Mouse (Mus musculus) liver, embryonic 16.5 days (tissue): ENCODE data around the gene Wnt2. TPM values are rescaled to one million over a fixed set of nuclear protein-coding genes. Genes with fewer than 3 reads are reported as not detected.

ENCODE experiments used
- ATAC-seq: fragments of 200-750 bp; cut with Nextera tagmentation; 2 replicates; pipeline ENCODE4 v1.8.0; 2017; ENCODE audit warnings: low read depth, mild to moderate bottlenecking, moderate number of reproducible peaks, moderate library complexity
- H3K27ac ChIP-seq: fragments of 300-500 bp; sonication (generic); 2 replicates; pipeline ENCODE4 v1.5.1; 2014; ENCODE audit warnings: mild to moderate bottlenecking, low read length
- H3K27me3 ChIP-seq: fragments of 300-500 bp; sonication (generic); 2 replicates; pipeline ENCODE4 v1.6.1; 2014; ENCODE audit warnings: low read depth, low read length, mixed read lengths; ENCODE audit not compliant: control insufficient read depth, insufficient read depth
- H3K36me3 ChIP-seq: fragments of 300-500 bp; sonication (generic); 2 replicates; pipeline ENCODE4 v1.6.1; 2014; ENCODE audit warnings: mild to moderate bottlenecking; ENCODE audit not compliant: control insufficient read depth, insufficient read depth
- H3K4me1 ChIP-seq: fragments of 300-500 bp; sonication (generic); 2 replicates; pipeline ENCODE4 v1.6.1; 2014; ENCODE audit warnings: low read depth, low read length, mixed read lengths; ENCODE audit not compliant: control insufficient read depth
- H3K4me2 ChIP-seq: fragments of 300-500 bp; sonication (generic); 2 replicates; pipeline ENCODE4 v1.6.1; 2014; ENCODE audit warnings: low read depth, low read length, mixed read lengths
- H3K4me3 ChIP-seq: fragments of 300-500 bp; sonication (generic); 2 replicates; pipeline ENCODE4 v1.5.1; 2014; ENCODE audit warnings: low read depth, mild to moderate bottlenecking, low read length
- H3K9ac ChIP-seq: fragments of 300-500 bp; sonication (generic); 2 replicates; pipeline ENCODE4 v1.6.1; 2014; ENCODE audit warnings: low read depth, low read length
- H3K9me3 ChIP-seq: fragments of 300-500 bp; sonication (generic); replicated peaks from 2 replicates; pipeline ENCODE4 v1.6.1; 2016; ENCODE audit warnings: low read length; ENCODE audit not compliant: control insufficient read depth
- WGBS: fragments of 180-500 bp; shearing (Covaris S2); extraction: QIAGEN DNeasy Blood & Tissue Kit; methylation state at CpG from one replicate; pipeline ENCODE4 v1.1.7; 2014; ENCODE audit not compliant: insufficient replicate concordance; 5-methylcytosine and 5-hydroxymethylcytosine counted together
- polyA plus RNA-seq: library from polyadenylated mRNA; unstranded; fragments of >200 nt; fragmentation: Nextera tagmentation; extraction: Ambion mirVana; gene quantifications from 2 replicates; pipeline ENCODE4 v1.2.1, GENCODE M21; 2015

Gene Wnt2
- polyA plus RNA-seq = 2.1 and 2.3 TPM in 2 replicates

GRCm38 (mm10) chr6:18029746-18030656, at the start of gene Wnt2:
Gene Wnt2, minus strand, starts transcription at chr6:18030585.
- peak within 1 kb of the TSS; percentile 33 for H3K4me3 ChIP-seq
- WGBS = under 1% methylated on average over 47 of the region's 47 CpGs
- H3K4me1 ChIP-seq = no peaks in the 10 kb centered on the region
- H3K9ac ChIP-seq = no peak within 1 kb of the TSS
- H3K27ac ChIP-seq = no peak within 1 kb of the TSS
- no peaks in the 10 kb centered on the region for H3K9me3 ChIP-seq
- peak; percentile 52; the same call in 1 of the 2 replicates for ATAC-seq
- peaks cover 39% of the 10 kb centered on the region for H3K27me3 ChIP-seq
- no peaks in the 10 kb centered on the region for H3K36me3 ChIP-seq
- H3K4me2 ChIP-seq = peak within 1 kb of the TSS; percentile 34

GRCm38 (mm10) chr6:18078615-18079014, 48.2 kb upstream of the Wnt2 start:
- Histone ChIP-seq H3K4me1 (no peaks in the 10 kb centered on the region), H3K27ac (no peak overlapping the region), H3K9ac (no peak overlapping the region), H3K36me3 (no peaks in the 10 kb centered on the region), H3K4me2 (no peak overlapping the region), H3K4me3 (no peak overlapping the region), H3K27me3 (no peaks in the 10 kb centered on the region), H3K9me3 (no peaks in the 10 kb centered on the region)
- no peak for ATAC-seq
- 14% methylated on average over 1 of the region's 1 CpGs for WGBS

DNA sequence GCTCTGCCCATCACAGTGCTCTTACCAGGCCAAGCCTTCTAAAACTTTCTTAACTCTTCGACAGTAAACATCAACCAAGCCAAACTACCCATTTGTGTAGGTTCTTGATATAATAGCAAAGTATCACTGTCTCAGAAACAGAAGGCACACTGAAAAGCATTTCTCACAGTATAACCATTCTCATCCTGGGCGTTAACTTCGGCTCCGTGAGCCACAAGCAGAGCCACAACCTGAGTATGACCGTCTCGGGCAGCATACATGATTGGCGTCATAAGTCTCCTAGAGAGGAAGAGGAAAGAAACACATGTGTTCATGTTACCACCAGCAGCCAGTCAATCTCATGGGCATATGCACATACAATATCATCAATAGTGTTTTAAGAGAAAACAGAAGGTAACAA, 46.6 kb upstream of the Wnt2 start:
- no peak overlapping the region for H3K4me3 ChIP-seq
- H3K4me2 ChIP-seq = no peak overlapping the region
- ATAC-seq = no peak
- H3K27ac ChIP-seq = no peak overlapping the region
- no peak overlapping the region for H3K9ac ChIP-seq
- H3K36me3 ChIP-seq = no peaks in the 10 kb centered on the region
- H3K9me3 ChIP-seq = no peaks in the 10 kb centered on the region
- H3K27me3 ChIP-seq = no peaks in the 10 kb centered on the region
- H3K4me1 ChIP-seq = no peaks in the 10 kb centered on the region
- WGBS = 52% methylated on average over 7 of the region's 7 CpGs

DNA sequence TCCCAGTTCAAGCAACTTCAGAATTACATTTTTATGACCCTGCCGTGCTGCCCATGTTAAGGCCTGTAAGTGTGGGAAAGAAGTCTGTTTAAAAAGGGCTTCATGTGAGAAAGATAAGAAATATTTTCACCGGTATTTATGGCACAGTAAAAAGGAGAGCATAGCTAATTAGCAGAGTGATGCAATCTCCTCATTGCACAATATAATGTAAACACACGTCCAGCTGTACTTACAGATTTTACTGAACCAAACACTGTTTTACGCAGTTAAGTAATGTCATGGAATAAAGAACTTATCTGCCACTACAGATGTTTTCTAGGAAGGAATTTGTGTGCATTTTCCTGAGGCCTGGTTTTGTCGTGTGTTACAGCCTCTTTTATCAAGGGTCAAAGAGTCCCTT, 46.2 kb upstream of the Wnt2 start:
- no peak overlapping the region for H3K9ac ChIP-seq
- WGBS = 21% methylated on average over 5 of the region's 5 CpGs
- H3K27ac ChIP-seq = no peak overlapping the region
- H3K4me3 ChIP-seq = no peak overlapping the region
- H3K36me3 ChIP-seq = no peaks in the 10 kb centered on the region
- no peaks in the 10 kb centered on the region for H3K4me1 ChIP-seq
- H3K27me3 ChIP-seq = no peaks in the 10 kb centered on the region
- no peaks in the 10 kb centered on the region for H3K9me3 ChIP-seq
- no peak for ATAC-seq
- no peak overlapping the region for H3K4me2 ChIP-seq

- no peak overlapping the region for H3K4me3 ChIP-seq
- H3K4me1 ChIP-seq = no peaks in the 10 kb centered on the region
- no peak for ATAC-seq
- no peak overlapping the region for H3K4me2 ChIP-seq
- no peaks in the 10 kb centered on the region for H3K36me3 ChIP-seq
- no peaks in the 10 kb centered on the region for H3K27me3 ChIP-seq
- H3K9me3 ChIP-seq = no peaks in the 10 kb centered on the region
- 65% methylated on average over 4 of the region's 4 CpGs for WGBS
- H3K9ac ChIP-seq = no peak overlapping the region
- H3K27ac ChIP-seq = no peak overlapping the region
These were observed 27.5 kb upstream of the Wnt2 start for GRCm38 (mm10) chr6:18057899-18058298.

DNA sequence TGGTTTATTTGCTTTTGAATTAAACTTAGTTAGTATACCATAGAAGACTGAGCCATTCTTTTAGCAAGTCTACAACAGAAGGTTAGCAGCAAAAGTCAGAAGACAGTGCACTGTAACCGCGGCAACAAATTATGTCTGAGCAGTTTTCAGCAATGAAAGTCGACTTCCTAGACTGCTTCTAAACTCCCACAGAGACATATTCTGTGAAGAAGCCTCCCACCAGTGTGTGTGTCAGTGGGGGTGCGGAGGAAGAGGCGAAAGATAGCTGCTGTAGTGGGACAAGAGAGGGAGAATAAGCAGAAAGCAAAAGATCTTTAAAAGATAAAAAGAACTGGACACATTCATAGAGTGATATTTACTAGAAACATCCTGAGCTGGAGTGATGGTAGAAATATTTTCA, 21.3 kb upstream of the Wnt2 start:
- WGBS = 56% methylated on average over 5 of the region's 5 CpGs
- no peak overlapping the region for H3K27ac ChIP-seq
- no peak overlapping the region for H3K9ac ChIP-seq
- H3K4me3 ChIP-seq = no peak overlapping the region
- H3K4me2 ChIP-seq = no peak overlapping the region
- H3K9me3 ChIP-seq = no peaks in the 10 kb centered on the region
- ATAC-seq = no peak
- no peaks in the 10 kb centered on the region for H3K27me3 ChIP-seq
- H3K4me1 ChIP-seq = no peaks in the 10 kb centered on the region
- no peaks in the 10 kb centered on the region for H3K36me3 ChIP-seq

- Histone ChIP-seq H3K27ac (no peak overlapping the region), H3K36me3 (no peaks in the 10 kb centered on the region), H3K9ac (no peak overlapping the region), H3K4me2 (no peak overlapping the region), H3K4me3 (no peak overlapping the region), H3K4me1 (no peaks in the 10 kb centered on the region), H3K9me3 (no peaks in the 10 kb centered on the region), H3K27me3 (no peaks in the 10 kb centered on the region)
- ATAC-seq = no peak
- WGBS = 66% methylated on average over 4 of the region's 4 CpGs
These were observed 13.9 kb upstream of the Wnt2 start for GRCm38 (mm10) chr6:18044299-18044698.

- Histone ChIP-seq H3K4me2 (no peak overlapping the region), H3K4me1 (no peaks in the 10 kb centered on the region), H3K27ac (no peak overlapping the region), H3K9me3 (no peaks in the 10 kb centered on the region), H3K9ac (no peak overlapping the region), H3K27me3 (no peaks in the 10 kb centered on the region), H3K36me3 (no peaks in the 10 kb centered on the region), H3K4me3 (no peak overlapping the region)
- ATAC-seq = no peak
- 60% methylated on average over 5 of the region's 5 CpGs for WGBS
These were observed 12.8 kb upstream of the Wnt2 start for GRCm38 (mm10) chr6:18043172-18043571.

DNA sequence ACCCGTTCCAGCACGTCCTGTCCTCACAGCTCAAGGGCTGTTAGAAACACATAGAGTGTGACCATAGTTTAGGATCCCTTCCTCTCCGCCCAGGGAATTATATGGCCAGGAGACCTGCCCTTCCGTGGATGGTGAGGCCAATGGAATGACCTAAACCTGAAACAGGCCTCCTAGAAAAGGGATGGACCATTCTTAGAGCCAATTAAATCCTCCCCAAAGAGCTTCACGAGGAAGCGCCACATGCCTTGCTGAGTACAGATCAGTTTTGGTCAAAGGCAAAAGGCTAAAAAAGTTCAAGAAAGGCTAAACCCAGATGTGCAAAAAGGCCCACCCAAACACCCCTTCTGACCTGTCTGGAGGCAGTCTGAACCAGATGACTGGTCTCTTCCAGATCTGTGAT, 1.9 kb upstream of the Wnt2 start:
- Histone ChIP-seq H3K4me3 (no peak overlapping the region; the same call in 1 of the 2 replicates), H3K27ac (no peak overlapping the region), H3K4me2 (0 out of 2 replicates have a peak overlapping the region, but pooled peaks have one; percentile 14), H3K36me3 (no peaks in the 10 kb centered on the region), H3K9me3 (no peaks in the 10 kb centered on the region), H3K9ac (no peak overlapping the region), H3K27me3 (peaks cover 39% of the 10 kb centered on the region), H3K4me1 (no peaks in the 10 kb centered on the region)
- ATAC-seq = no peak
- WGBS = 21% methylated on average over 6 of the region's 6 CpGs
